Mouse (Mus musculus): ENCODE results near the gene Col2a1.

DNA sequence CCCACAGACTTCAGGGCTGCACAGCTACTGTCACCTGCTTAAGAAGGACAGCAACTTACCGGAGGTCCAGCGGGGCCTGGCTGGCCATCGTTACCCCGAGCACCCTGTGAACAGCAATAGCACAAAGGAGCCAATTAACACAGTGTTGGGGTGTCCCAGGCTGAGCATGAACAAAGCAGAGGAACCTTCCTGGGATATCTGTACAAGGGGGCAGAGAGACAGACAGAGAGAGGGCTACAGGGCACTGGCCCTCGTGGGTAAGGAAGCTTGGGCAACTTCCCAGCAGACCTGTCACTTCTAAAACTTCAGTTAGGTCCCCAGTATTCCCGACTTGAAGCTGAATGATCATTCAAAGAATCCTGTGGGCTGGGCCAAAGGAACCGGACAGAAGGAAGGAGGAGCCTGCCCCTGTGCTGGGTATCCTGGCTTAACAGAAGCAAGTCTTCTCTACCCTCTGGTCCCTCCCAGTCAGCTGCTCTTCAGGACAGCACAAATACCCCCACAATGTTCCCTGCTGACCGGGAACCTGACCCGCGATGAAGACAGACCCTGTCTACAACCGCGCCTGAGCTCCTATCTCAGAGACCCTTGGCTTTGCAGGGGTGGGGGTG lies 13.1 kb downstream of the Col2a1 start:
- TF ChIP-seq CTCF (IDR thresholded peaks at IDR 0.05; ENCODE audit: control insufficient read depth, insufficient read depth, low read length): no peak
- TF ChIP-seq POLR2A (IDR thresholded peaks at IDR 0.05; ENCODE audit: borderline replicate concordance, control insufficient read depth, low read depth, low read length): no peak

All from bone marrow, adult 2 months (tissue).